Mouse (Mus musculus): ENCODE data around the gene Cenpm. TPM values are rescaled to one million over a fixed set of nuclear protein-coding genes. Genes with fewer than 3 reads are reported as not detected.

Cenpm gene
- polyA plus RNA-seq, 2 experiments, result 39.4 to 57.7 TPM

GRCm38 (mm10) chr15:82215332-82216046 lies 29.1 kb downstream of the Cenpm start:
- H3K9ac ChIP-seq (ENCODE audit: low read depth, low read length, severe bottlenecking), result no peak overlapping the region
- WGBS, result 42% methylated on average over 11 of the region's 11 CpGs
- peaks cover 56% of the 10 kb centered on the region for H3K27me3 ChIP-seq (ENCODE audit: control insufficient read depth, insufficient read depth, low read length)
- no peaks in the 10 kb centered on the region for H3K36me3 ChIP-seq (ENCODE audit: control insufficient read depth, insufficient read depth, low read length)
- no peak for TF ChIP-seq POLR2A (IDR thresholded peaks at IDR 0.05; ENCODE audit: borderline replicate concordance, extremely low read depth, insufficient read depth, insufficient read length)
- no peaks in the 10 kb centered on the region for H3K9me3 ChIP-seq (ENCODE audit: control insufficient read depth, low read length)
- peaks cover 17% of the 10 kb centered on the region; the same call in 1 of the 2 replicates for H3K4me1 ChIP-seq (ENCODE audit: control insufficient read depth, insufficient read depth, low read length)
- DNase-seq (ENCODE audit: low spot score) (no peak), ATAC-seq (ENCODE audit: low FRiP score, low read depth) (no peak)
- H3K4me3 ChIP-seq (replicated peaks; ENCODE audit: low read length), result no peak overlapping the region
- H3K4me2 ChIP-seq (replicated peaks; ENCODE audit: low read depth, low read length, severe bottlenecking), result no peak overlapping the region
- no peak overlapping the region for H3K27ac ChIP-seq (replicated peaks; ENCODE audit: low read depth, low read length)

- 15% methylated on average over 4 of the region's 4 CpGs for WGBS
- Histone ChIP-seq H3K4me3 (replicated peaks; ENCODE audit: low read length) (no peak overlapping the region; the same call in 1 of the 2 replicates), H3K4me1 (ENCODE audit: control insufficient read depth, insufficient read depth, low read length) (peaks cover 17% of the 10 kb centered on the region; the same call in 1 of the 2 replicates), H3K4me2 (replicated peaks; ENCODE audit: low read depth, low read length, severe bottlenecking) (no peak overlapping the region), H3K36me3 (ENCODE audit: control insufficient read depth, insufficient read depth, low read length) (no peaks in the 10 kb centered on the region), H3K9ac (ENCODE audit: low read depth, low read length, severe bottlenecking) (no peak overlapping the region), H3K9me3 (ENCODE audit: control insufficient read depth, low read length) (no peaks in the 10 kb centered on the region), H3K27ac (replicated peaks; ENCODE audit: low read depth, low read length) (no peak overlapping the region), H3K27me3 (ENCODE audit: control insufficient read depth, insufficient read depth, low read length) (peaks cover 78% of the 10 kb centered on the region)
- TF ChIP-seq POLR2A (IDR thresholded peaks at IDR 0.05; ENCODE audit: borderline replicate concordance, extremely low read depth, insufficient read depth, insufficient read length), result no peak
- DNase-seq (ENCODE audit: low spot score) (no peak), ATAC-seq (ENCODE audit: low FRiP score, low read depth) (no peak)
Observed at GRCm38 (mm10) chr15:82213222-82213621, 31.3 kb downstream of the Cenpm start.

- Histone ChIP-seq H3K4me2 (replicated peaks; ENCODE audit: low read depth, low read length, severe bottlenecking) (peak within 1 kb of the TSS; percentile 88), H3K27ac (replicated peaks; ENCODE audit: low read depth, low read length) (no peak within 1 kb of the TSS), H3K27me3 (ENCODE audit: control insufficient read depth, insufficient read depth, low read length) (peaks cover 83% of the 10 kb centered on the region), H3K9ac (ENCODE audit: low read depth, low read length, severe bottlenecking) (peak within 1 kb of the TSS; percentile 50), H3K9me3 (ENCODE audit: control insufficient read depth, low read length) (no peaks in the 10 kb centered on the region), H3K4me3 (replicated peaks; ENCODE audit: low read length) (peak within 1 kb of the TSS; percentile 46), H3K36me3 (ENCODE audit: control insufficient read depth, insufficient read depth, low read length) (no peaks in the 10 kb centered on the region), H3K4me1 (ENCODE audit: control insufficient read depth, insufficient read depth, low read length) (peaks cover 17% of the 10 kb centered on the region; the same call in 1 of the 2 replicates)
- ATAC-seq (ENCODE audit: low FRiP score, low read depth) (peak; percentile 48; the same call in 1 of the 2 replicates), DNase-seq (ENCODE audit: low spot score) (no peak)
- no peak for TF ChIP-seq POLR2A (IDR thresholded peaks at IDR 0.05; ENCODE audit: borderline replicate concordance, extremely low read depth, insufficient read depth, insufficient read length)
- 0% methylated on average over 3 of the region's 34 CpGs for whole genome bisulfite sequencing
Observed at GRCm38 (mm10) chr15:82212752-82213063, 31.8 kb downstream of the Cenpm start, which contains the start of gene Shisa8. Gene Shisa8 (minus strand): TSS chr15:82212815.

- peak overlapping the region; percentile 50 for H3K9ac ChIP-seq (ENCODE audit: low read depth, low read length, severe bottlenecking)
- H3K9me3 ChIP-seq (ENCODE audit: control insufficient read depth, low read length), result no peaks in the 10 kb centered on the region
- peaks cover 89% of the 10 kb centered on the region for H3K27me3 ChIP-seq (ENCODE audit: control insufficient read depth, insufficient read depth, low read length)
- DNase-seq (ENCODE audit: low spot score) (no peak), ATAC-seq (ENCODE audit: low FRiP score, low read depth) (peak; percentile 38; the same call in 1 of the 2 replicates)
- TF ChIP-seq POLR2A (IDR thresholded peaks at IDR 0.05; ENCODE audit: borderline replicate concordance, extremely low read depth, insufficient read depth, insufficient read length), result no peak
- H3K4me1 ChIP-seq (ENCODE audit: control insufficient read depth, insufficient read depth, low read length), result peaks cover 18% of the 10 kb centered on the region; the same call in 1 of the 2 replicates
- WGBS, result 0% methylated on average over 63 of the region's 112 CpGs
- H3K27ac ChIP-seq (replicated peaks; ENCODE audit: low read depth, low read length), result no peak overlapping the region
- no peaks in the 10 kb centered on the region for H3K36me3 ChIP-seq (ENCODE audit: control insufficient read depth, insufficient read depth, low read length)
- peak overlapping the region; percentile 46 for H3K4me3 ChIP-seq (replicated peaks; ENCODE audit: low read length)
- H3K4me2 ChIP-seq (replicated peaks; ENCODE audit: low read depth, low read length, severe bottlenecking), result peak overlapping the region; percentile 88
Observed at GRCm38 (mm10) chr15:82211911-82212751, 32.4 kb downstream of the Cenpm start.

- 4% methylated on average over 10 of the region's 11 CpGs for WGBS
- H3K9ac ChIP-seq (ENCODE audit: low read depth, low read length, severe bottlenecking), result peak overlapping the region; percentile 50; the same call in 1 of the 2 replicates
- ATAC-seq (ENCODE audit: low FRiP score, low read depth) (no peak), DNase-seq (ENCODE audit: low spot score) (no peak)
- H3K27me3 ChIP-seq (ENCODE audit: control insufficient read depth, insufficient read depth, low read length), result peaks cover 96% of the 10 kb centered on the region
- H3K4me2 ChIP-seq (replicated peaks; ENCODE audit: low read depth, low read length, severe bottlenecking), result peak overlapping the region; percentile 88
- no peak overlapping the region for H3K27ac ChIP-seq (replicated peaks; ENCODE audit: low read depth, low read length)
- peak overlapping the region; percentile 46 for H3K4me3 ChIP-seq (replicated peaks; ENCODE audit: low read length)
- H3K36me3 ChIP-seq (ENCODE audit: control insufficient read depth, insufficient read depth, low read length), result peaks cover under 1% of the 10 kb centered on the region; the same call in 1 of the 2 replicates
- peaks cover 21% of the 10 kb centered on the region; the same call in 1 of the 2 replicates for H3K4me1 ChIP-seq (ENCODE audit: control insufficient read depth, insufficient read depth, low read length)
- no peaks in the 10 kb centered on the region for H3K9me3 ChIP-seq (ENCODE audit: control insufficient read depth, low read length)
- TF ChIP-seq POLR2A (IDR thresholded peaks at IDR 0.05; ENCODE audit: borderline replicate concordance, extremely low read depth, insufficient read depth, insufficient read length), result no peak
Observed at GRCm38 (mm10) chr15:82211281-82211680, 33.3 kb downstream of the Cenpm start.

Measured in limb, embryonic 14.5 days (tissue).